Mouse (Mus musculus): ENCODE results near the gene Rbm15. TPM values are rescaled to one million over a fixed set of nuclear protein-coding genes. Genes with fewer than 3 reads are reported as not detected.

Gene Rbm15
- polyA plus RNA-seq (2012): 8.8 and 10.2 TPM in 2 replicates

DNA sequence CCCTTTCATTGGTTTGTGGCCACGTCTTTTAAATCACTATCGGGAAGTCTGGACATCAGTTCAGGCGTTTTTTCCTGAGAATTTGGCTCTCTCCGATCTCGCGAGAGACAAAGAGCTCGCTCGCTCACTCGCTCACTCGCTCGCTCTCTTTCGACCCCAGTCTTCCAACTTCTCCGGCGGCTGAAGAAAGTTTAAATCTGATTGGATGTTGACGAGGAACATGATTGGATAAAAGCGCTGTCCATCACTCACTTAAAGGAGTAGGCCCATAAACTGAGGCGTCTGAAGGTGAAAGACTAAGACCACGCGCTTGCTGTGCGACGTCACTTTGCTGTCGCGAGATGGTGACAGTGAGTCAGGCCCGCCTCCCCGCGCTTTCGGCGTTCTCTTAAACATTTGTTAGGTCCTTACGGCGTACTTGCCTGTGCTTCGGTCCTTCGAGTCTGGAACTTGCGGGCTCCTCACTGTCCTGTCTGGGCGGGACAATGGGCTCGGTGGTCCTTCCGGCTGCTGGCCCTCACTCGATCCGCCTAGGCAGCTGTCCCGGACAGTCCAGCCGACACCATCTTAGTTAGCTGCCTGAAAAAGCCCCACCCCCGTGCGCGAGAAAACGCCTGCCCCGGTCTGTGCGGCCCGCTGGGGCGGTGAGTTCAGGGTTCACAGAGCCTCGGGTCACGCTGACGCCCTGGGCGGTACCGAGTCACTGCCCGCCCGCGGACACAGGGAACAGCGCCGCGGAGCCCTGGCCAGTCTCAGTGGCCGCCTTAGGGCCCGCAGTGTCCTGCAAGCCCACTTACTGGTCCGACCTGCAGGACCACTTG is at the start of gene Rbm15:
Gene Rbm15, minus strand, starts transcription at position 293 of the 821 bp plus-strand sequence.

DNA sequence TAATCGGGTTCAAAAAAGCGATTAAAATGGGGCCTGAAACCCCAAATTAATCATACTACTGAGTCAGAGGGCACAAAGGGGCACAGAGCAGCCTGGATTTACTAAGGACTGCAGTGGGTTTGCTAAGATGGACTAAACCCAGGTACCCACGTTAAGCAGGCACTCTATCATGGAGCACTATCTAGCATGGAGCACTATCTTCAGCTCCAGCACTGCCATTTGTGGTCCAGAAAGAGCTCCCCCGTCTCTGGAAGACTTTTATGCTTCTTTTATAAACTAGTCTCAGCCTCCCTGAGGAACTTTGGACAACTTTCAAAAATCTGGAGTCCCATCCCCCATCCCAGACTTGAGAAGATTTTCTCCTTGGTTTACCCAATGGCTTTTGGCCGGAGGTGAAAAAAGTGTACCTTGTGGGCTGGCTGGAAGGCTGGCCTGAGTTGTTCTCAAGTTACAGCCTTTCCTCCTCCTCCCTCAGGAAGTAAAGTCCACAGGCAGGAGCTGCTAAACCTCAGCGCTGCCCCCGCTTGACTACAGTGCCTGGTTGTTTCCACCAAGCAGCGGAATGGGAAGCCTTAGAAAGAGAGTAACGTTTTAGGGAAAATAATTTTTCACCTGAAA is 42.6 kb downstream of the Rbm15 start, which contains the start of gene Slc16a4:
Gene Slc16a4, plus strand, starts transcription at position 467 of the 618 bp plus-strand sequence.

DNA sequence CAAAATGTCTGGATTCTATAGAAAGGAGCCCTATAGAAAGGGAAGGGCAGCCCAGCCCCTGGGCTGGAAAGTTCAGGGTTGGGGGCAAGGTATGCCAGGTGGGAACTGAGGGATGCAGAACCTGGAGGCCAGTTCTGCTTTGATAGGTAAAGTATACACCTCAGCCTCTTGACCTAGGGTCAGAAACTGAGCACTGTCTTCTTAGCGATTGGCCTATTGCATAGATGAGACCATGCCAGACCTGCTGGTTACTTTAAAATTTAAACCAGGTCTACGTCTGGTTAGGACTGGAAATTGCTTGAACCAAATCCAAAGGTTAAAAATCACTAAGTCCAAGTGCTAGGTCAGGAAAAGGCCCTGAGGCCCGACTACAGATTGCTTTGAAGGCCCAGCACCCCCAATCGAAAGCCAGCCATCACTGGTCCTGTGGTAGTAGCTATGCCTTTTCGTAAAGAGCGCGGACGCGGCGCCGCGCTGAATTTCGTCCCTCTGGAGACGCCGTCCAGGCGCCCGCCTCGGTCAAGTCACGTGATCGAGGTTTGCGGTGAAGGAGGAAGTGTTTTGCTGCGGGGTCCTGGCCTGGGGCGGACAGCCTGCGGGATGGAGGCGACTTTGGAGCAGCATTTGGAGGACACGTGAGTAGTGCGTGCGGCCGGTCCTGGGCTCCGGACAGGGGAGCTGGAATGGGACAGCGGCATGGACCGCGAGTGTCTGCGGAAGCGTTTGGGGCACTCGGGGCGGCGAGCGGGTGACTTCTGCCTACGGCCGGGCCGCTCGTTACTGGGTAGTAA is 54.8 kb downstream of the Rbm15 start, which contains the start of gene Lamtor5:
Gene Lamtor5, plus strand, starts transcription at position 380 of the 791 bp plus-strand sequence.

Other genes with a start within 250 kb of the Rbm15 start
- gene Kcna2, start 232.5 kb downstream of the Rbm15 start, polyA plus RNA-seq (2012): not detected in 2 replicates
- not detected in 2 replicates for gene Kcna10, start 150.6 kb downstream of the Rbm15 start, polyA plus RNA-seq (2012)
- gene Cym, start 111.9 kb downstream of the Rbm15 start, polyA plus RNA-seq (2012): not detected in 2 replicates
- not detected in 2 replicates for gene A630076J17Rik, start 103.1 kb downstream of the Rbm15 start, polyA plus RNA-seq (2012)
- 0.14 TPM in 1 of 2 replicates, not detected in the other for gene Prok1, start 94.0 kb downstream of the Rbm15 start, polyA plus RNA-seq (2012)
- gene Lamtor5, start 54.8 kb downstream of the Rbm15 start, polyA plus RNA-seq (2012): 25.0 and 38.0 TPM in 2 replicates
- 0.04 TPM in 1 of 2 replicates, not detected in the other for gene Slc16a4, start 42.4 kb downstream of the Rbm15 start, polyA plus RNA-seq (2012)
- 0.02 TPM in 1 of 2 replicates, not detected in the other for gene Kcnc4, start 125.9 kb upstream of the Rbm15 start, polyA plus RNA-seq (2012)
- 0.03 and 0.65 TPM in 2 replicates for gene Slc6a17, start 184.3 kb upstream of the Rbm15 start, polyA plus RNA-seq (2012)
- gene Ubl4b, start 221.4 kb upstream of the Rbm15 start, polyA plus RNA-seq (2012): not detected in 2 replicates